Mouse (Mus musculus) myocyte (in vitro differentiated cells): ENCODE results near the gene Dpp6.

Experiments
- CEBPB ChIP-seq: IDR thresholded peaks from 2 replicates; pipeline ENCODE4 v1.6.1; 2011; ENCODE audit warnings: mild to moderate bottlenecking, moderate library complexity; ENCODE audit not compliant: poor library complexity, insufficient read depth, severe bottlenecking
- MAX ChIP-seq: IDR thresholded peaks from one replicate; pipeline ENCODE4 v1.6.1; 2011; ENCODE audit warnings: low read depth, mild to moderate bottlenecking, control low read depth
- POLR2A ChIP-seq: IDR thresholded peaks from one replicate; pipeline ENCODE4 v1.6.1; 2011; ENCODE audit warnings: low read depth, mild to moderate bottlenecking, control low read depth, moderate library complexity; ENCODE audit not compliant: insufficient read length
- POLR2AphosphoS2 ChIP-seq: IDR thresholded peaks from one replicate; pipeline ENCODE4 v1.6.1; 2011; ENCODE audit warnings: low read depth, control low read depth; ENCODE audit not compliant: insufficient read length
- TCF12 ChIP-seq: IDR thresholded peaks from one replicate; pipeline ENCODE4 v1.6.1; 2011; ENCODE audit warnings: mild to moderate bottlenecking, control low read depth; ENCODE audit not compliant: poor library complexity, insufficient read depth, severe bottlenecking
- USF1 ChIP-seq: IDR thresholded peaks from one replicate; pipeline ENCODE4 v1.6.1; 2011; ENCODE audit warnings: low read depth, mild to moderate bottlenecking, control low read depth, moderate library complexity

DNA sequence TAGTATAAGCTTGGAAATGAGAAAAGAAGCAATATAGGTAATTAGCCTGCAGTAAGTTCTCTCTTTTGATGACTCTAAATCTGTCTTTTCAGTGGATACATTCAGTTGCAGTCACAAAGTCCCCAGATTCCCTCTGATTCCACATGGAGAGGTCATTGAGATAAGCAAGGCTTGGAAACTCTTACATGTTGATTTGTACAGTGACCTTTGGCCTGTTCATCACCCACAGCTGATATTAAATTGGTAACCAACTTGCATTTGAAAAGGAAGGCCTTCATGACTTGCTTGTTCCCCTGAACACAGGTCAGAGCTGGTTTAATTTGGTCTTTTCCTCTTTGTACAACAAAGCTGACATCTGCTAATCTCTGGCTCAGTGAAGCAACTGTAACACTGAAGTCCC, 434.4 kb downstream of the Dpp6 start:
- no peak for TF ChIP-seq POLR2A
- no peak for TF ChIP-seq POLR2AphosphoS2
- TF ChIP-seq USF1 = no peak
- no peak for TF ChIP-seq TCF12
- no peak for TF ChIP-seq CEBPB
- no peak for TF ChIP-seq MAX
